Mouse (Mus musculus): Measurements from ENCODE around the gene Syt12. TPM values are rescaled to one million over a fixed set of nuclear protein-coding genes. Genes with fewer than 3 reads are reported as not detected.

The Syt12 gene
- polyA plus RNA-seq, 1 experiment = 0.85 TPM

GRCm38 (mm10) chr19:4439161-4439801 lies 38.0 kb downstream of the Syt12 start, which contains the start of gene Rhod:
Gene Rhod (minus strand): TSS chr19:4439432.
- DNase-seq (ENCODE audit: low read depth in 1 of 2, low spot score in 2 of 2) = peak in 1 of 2 experiments; percentile 21
- TF ChIP-seq CTCF (IDR thresholded peaks at IDR 0.05; ENCODE audit: extremely low read depth, insufficient read depth, insufficient read length, insufficient replicate concordance) = no peak
- TF ChIP-seq POLR2A (IDR thresholded peaks at IDR 0.05; ENCODE audit: low read depth, low read length) = no peak
- Histone ChIP-seq H3K27me3 (ENCODE audit: control insufficient read depth, insufficient read depth, low read length) (peaks cover 13% of the 10 kb centered on the region), H3K4me1 (ENCODE audit: control insufficient read depth, insufficient read depth, insufficient read length) (peaks cover 4% of the 10 kb centered on the region), H3K27ac (ENCODE audit: insufficient read depth, low read length) (no peak within 1 kb of the TSS; the same call in 1 of the 2 replicates), H3K36me3 (ENCODE audit: control insufficient read depth, insufficient read depth, low read length) (no peaks in the 10 kb centered on the region), H3K4me3 (ENCODE audit: extremely low read depth, insufficient read depth, insufficient read length) (peak within 1 kb of the TSS; percentile 39; the same call in 1 of the 2 replicates)
- 3% methylated on average over 44 of the region's 51 CpGs for WGBS

DNA sequence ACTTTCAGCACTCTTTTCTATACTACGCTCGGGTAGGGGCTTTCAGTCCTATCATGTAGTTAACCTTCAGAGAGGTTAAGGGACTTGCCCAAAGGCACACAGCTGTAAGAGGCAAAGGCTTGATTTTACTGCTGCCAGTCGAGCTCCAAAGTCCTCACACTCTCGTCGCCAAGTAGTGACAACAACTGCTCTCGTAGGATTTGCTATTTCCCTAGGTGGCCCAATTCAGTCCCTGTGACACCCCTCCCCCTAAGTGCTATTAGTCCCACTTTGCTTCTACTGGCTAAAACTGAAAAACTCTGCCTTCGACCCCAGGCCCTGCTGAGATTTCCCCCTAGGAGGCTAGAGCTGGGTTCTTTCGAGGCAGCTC lies 38.5 kb downstream of the Syt12 start:
- Histone ChIP-seq H3K4me3 (ENCODE audit: extremely low read depth, insufficient read depth, insufficient read length) (peak overlapping the region; percentile 30; the same call in 1 of the 2 replicates), H3K27me3 (ENCODE audit: control insufficient read depth, insufficient read depth, low read length) (peaks cover 13% of the 10 kb centered on the region)
- no peak for TF ChIP-seq POLR2A (IDR thresholded peaks at IDR 0.05; ENCODE audit: low read depth, low read length)
- no peak for TF ChIP-seq CTCF (IDR thresholded peaks at IDR 0.05; ENCODE audit: extremely low read depth, insufficient read depth, insufficient read length, insufficient replicate concordance)

GRCm38 (mm10) chr19:4437886-4438285 lies 39.4 kb downstream of the Syt12 start:
- peaks cover 4% of the 10 kb centered on the region for H3K4me1 ChIP-seq (ENCODE audit: control insufficient read depth, insufficient read depth, insufficient read length)
- H3K36me3 ChIP-seq (ENCODE audit: control insufficient read depth, insufficient read depth, low read length) = no peaks in the 10 kb centered on the region
- peaks cover 13% of the 10 kb centered on the region for H3K27me3 ChIP-seq (ENCODE audit: control insufficient read depth, insufficient read depth, low read length)
- H3K4me3 ChIP-seq (ENCODE audit: extremely low read depth, insufficient read depth, insufficient read length) = no peak overlapping the region
- H3K27ac ChIP-seq (ENCODE audit: insufficient read depth, low read length) = no peak overlapping the region
- TF ChIP-seq CTCF (IDR thresholded peaks at IDR 0.05; ENCODE audit: extremely low read depth, insufficient read depth, insufficient read length, insufficient replicate concordance) = no peak
- no peak for TF ChIP-seq POLR2A (IDR thresholded peaks at IDR 0.05; ENCODE audit: low read depth, low read length)
- 13% methylated on average over 6 of the region's 6 CpGs for WGBS
- peak in 1 of 2 experiments; percentile 22 for DNase-seq (ENCODE audit: low read depth in 1 of 2, low spot score in 2 of 2)

More for the DNA sequence above, 38.5 kb downstream of the Syt12 start:
- no peaks in the 10 kb centered on the region for H3K36me3 ChIP-seq (ENCODE audit: control insufficient read depth, insufficient read depth, low read length)
- no peak for DNase-seq (ENCODE audit: low read depth in 1 of 2, low spot score in 2 of 2)
- 29% methylated on average over 8 of the region's 8 CpGs for WGBS
- H3K4me1 ChIP-seq (ENCODE audit: control insufficient read depth, insufficient read depth, insufficient read length) = peaks cover 4% of the 10 kb centered on the region
- no peak overlapping the region for H3K27ac ChIP-seq (ENCODE audit: insufficient read depth, low read length)

- no peaks in the 10 kb centered on the region for H3K36me3 ChIP-seq (ENCODE audit: control insufficient read depth, insufficient read depth, low read length)
- H3K4me3 ChIP-seq (ENCODE audit: extremely low read depth, insufficient read depth, insufficient read length) = no peak overlapping the region
- 82% methylated on average over 3 of the region's 3 CpGs for WGBS
- TF ChIP-seq CTCF (IDR thresholded peaks at IDR 0.05; ENCODE audit: extremely low read depth, insufficient read depth, insufficient read length, insufficient replicate concordance) = no peak
- no peak for TF ChIP-seq POLR2A (IDR thresholded peaks at IDR 0.05; ENCODE audit: low read depth, low read length)
- peaks cover 4% of the 10 kb centered on the region for H3K4me1 ChIP-seq (ENCODE audit: control insufficient read depth, insufficient read depth, insufficient read length)
- no peak overlapping the region for H3K27ac ChIP-seq (ENCODE audit: insufficient read depth, low read length)
- peaks cover 13% of the 10 kb centered on the region for H3K27me3 ChIP-seq (ENCODE audit: control insufficient read depth, insufficient read depth, low read length)
- no peak for DNase-seq (ENCODE audit: low read depth in 1 of 2, low spot score in 2 of 2)
Measured at GRCm38 (mm10) chr19:4436254-4436653, 41.0 kb downstream of the Syt12 start.

DNA sequence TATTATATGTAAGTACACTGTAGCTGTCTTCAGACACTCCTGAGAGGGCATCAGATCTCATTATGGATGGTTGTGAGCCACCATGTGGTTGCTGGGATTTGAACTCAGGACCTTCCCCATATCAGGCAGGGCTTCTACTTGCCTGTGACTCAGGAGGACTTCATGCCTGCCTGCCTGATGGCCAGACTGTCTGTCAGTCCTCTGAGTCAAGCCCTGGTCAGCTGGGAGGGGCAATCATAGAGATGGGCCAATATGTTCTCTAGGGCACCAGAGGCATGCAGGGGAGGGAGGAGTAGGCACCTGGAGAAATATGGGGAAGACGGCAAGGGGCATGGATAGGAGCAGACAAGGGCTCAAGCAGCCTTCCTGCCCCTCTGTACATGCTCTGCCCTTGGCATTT lies 42.2 kb downstream of the Syt12 start:
- no peak for TF ChIP-seq CTCF (IDR thresholded peaks at IDR 0.05; ENCODE audit: extremely low read depth, insufficient read depth, insufficient read length, insufficient replicate concordance)
- no peak for TF ChIP-seq POLR2A (IDR thresholded peaks at IDR 0.05; ENCODE audit: low read depth, low read length)
- 78% methylated on average over 1 of the region's 1 CpGs for WGBS
- peaks cover 4% of the 10 kb centered on the region for H3K4me1 ChIP-seq (ENCODE audit: control insufficient read depth, insufficient read depth, insufficient read length)
- no peak for DNase-seq (ENCODE audit: low read depth in 1 of 2, low spot score in 2 of 2)
- no peak overlapping the region for H3K4me3 ChIP-seq (ENCODE audit: extremely low read depth, insufficient read depth, insufficient read length)
- no peak overlapping the region for H3K27ac ChIP-seq (ENCODE audit: insufficient read depth, low read length)
- H3K36me3 ChIP-seq (ENCODE audit: control insufficient read depth, insufficient read depth, low read length) = no peaks in the 10 kb centered on the region
- H3K27me3 ChIP-seq (ENCODE audit: control insufficient read depth, insufficient read depth, low read length) = peaks cover 10% of the 10 kb centered on the region

DNA sequence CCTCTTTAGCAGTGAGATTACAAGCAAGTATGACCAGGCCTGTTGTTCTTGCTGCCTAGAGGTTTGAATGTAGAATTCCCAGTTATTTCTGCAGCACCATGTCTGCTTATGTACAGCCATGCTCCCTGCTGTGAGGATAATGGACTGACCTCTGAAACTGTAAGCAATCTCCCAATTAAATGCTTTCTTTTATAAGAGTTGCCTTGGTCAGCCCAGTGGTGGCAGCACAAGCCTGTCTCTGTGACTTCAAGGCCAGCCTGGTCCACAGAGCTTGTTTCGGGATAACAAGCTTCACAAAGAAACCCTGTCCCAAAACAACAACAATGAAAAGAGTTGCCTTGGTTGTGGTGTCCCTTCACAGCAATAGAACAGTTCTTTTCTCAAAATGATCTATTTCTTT lies 43.5 kb downstream of the Syt12 start:
- no peaks in the 10 kb centered on the region for H3K27me3 ChIP-seq (ENCODE audit: control insufficient read depth, insufficient read depth, low read length)
- H3K4me3 ChIP-seq (ENCODE audit: extremely low read depth, insufficient read depth, insufficient read length) = no peak overlapping the region
- no peak for TF ChIP-seq CTCF (IDR thresholded peaks at IDR 0.05; ENCODE audit: extremely low read depth, insufficient read depth, insufficient read length, insufficient replicate concordance)
- TF ChIP-seq POLR2A (IDR thresholded peaks at IDR 0.05; ENCODE audit: low read depth, low read length) = no peak
- WGBS = 94% methylated on average over 1 of the region's 1 CpGs
- peaks cover 4% of the 10 kb centered on the region; the same call in 1 of the 2 replicates for H3K4me1 ChIP-seq (ENCODE audit: control insufficient read depth, insufficient read depth, insufficient read length)
- H3K36me3 ChIP-seq (ENCODE audit: control insufficient read depth, insufficient read depth, low read length) = no peaks in the 10 kb centered on the region
- DNase-seq (ENCODE audit: low read depth in 1 of 2, low spot score in 2 of 2) = no peak
- H3K27ac ChIP-seq (ENCODE audit: insufficient read depth, low read length) = no peak overlapping the region

- no peak for DNase-seq (ENCODE audit: low read depth in 1 of 2, low spot score in 2 of 2)
- no peak overlapping the region for H3K4me3 ChIP-seq (ENCODE audit: extremely low read depth, insufficient read depth, insufficient read length)
- TF ChIP-seq CTCF (IDR thresholded peaks at IDR 0.05; ENCODE audit: extremely low read depth, insufficient read depth, insufficient read length, insufficient replicate concordance) = no peak
- TF ChIP-seq POLR2A (IDR thresholded peaks at IDR 0.05; ENCODE audit: low read depth, low read length) = no peak
- H3K27me3 ChIP-seq (ENCODE audit: control insufficient read depth, insufficient read depth, low read length) = no peaks in the 10 kb centered on the region
- H3K4me1 ChIP-seq (ENCODE audit: control insufficient read depth, insufficient read depth, insufficient read length) = no peaks in the 10 kb centered on the region
- 92% methylated on average over 4 of the region's 4 CpGs for WGBS
- no peak overlapping the region for H3K27ac ChIP-seq (ENCODE audit: insufficient read depth, low read length)
- no peaks in the 10 kb centered on the region for H3K36me3 ChIP-seq (ENCODE audit: control insufficient read depth, insufficient read depth, low read length)
Measured at GRCm38 (mm10) chr19:4430091-4430620, 47.1 kb downstream of the Syt12 start.

Measured in spleen, adult 2 months (tissue).